In the genomic region with DNA sequence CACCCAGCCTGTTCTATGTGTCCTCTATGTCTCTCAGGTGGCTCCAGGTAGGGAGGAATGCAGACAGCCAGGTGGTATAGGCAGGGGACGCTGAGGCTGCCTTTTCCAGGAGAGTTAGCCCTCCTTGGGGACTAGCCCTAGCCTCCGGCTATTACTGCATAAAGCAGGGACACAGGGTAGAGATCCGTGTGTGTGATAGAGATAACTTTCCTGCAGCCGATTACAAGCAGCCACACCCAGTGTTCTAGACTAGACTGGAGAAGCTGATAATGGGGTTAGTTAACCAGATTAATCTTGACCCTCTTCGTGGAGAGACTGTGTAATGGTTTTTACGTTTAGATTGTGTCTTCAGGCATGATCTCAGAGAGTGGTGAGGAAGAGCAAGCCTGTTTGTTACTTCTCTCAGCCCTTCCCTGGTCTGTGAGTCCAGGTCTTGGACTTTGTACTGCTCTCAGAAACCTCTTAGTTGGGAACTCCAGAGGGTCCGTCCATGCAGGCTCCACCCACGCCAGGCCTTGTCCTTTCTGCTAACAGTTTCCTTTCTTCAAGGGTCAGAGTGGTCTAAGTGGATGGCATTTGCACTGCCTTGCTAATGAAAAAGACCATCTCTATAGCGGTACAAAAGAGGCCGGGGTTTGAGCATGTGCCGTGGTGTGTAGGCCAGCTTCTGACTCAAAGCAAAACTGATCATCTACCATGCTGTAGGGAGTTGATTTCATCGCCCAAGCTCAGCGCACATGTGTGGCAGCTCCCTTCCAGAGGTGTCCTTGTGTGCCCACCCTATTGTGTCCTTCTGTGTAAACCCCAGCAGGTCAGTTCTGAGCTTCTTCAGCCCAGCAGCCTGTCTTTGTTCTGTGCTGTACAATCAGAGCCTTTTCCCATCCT, we compare ENCODE assay signal across 11 mouse cellular contexts. TPM values are rescaled to one million over a fixed set of nuclear protein-coding genes. Genes with fewer than 3 reads are reported as not detected.
DNase-seq lines count a peak whose midpoint lies in the region; ATAC-seq and TF ChIP-seq lines count a peak whose summit lies in the region.
"Had no signal": no experiment of that assay in that cellular context is flagged by ENCODE, and none has a peak within 500 bp of the region (broad histone marks: within the 10 kb centered on the region; RNA-seq: fewer than 3 reads in every experiment).

No protein-coding gene starts in this region.

- TF ChIP-seq CTCF in G1E (IDR thresholded peaks at IDR 0.05; ENCODE audit: low read depth, low read length), result no peak

- 0 out of 2 replicates have a peak overlapping the region, but pooled peaks have one; percentile 17 for H3K9ac ChIP-seq in heart, embryonic 13.5 days
- H3K9ac ChIP-seq in liver, embryonic 16.5 days (ENCODE audit: low read depth, low read length), result no peak overlapping the region

- H3K36me3 ChIP-seq in heart, embryonic 13.5 days, result peaks cover 33% of the 10 kb centered on the region
- peaks cover 46% of the 10 kb centered on the region for H3K36me3 ChIP-seq in G1E (replicated peaks)
- H3K36me3 ChIP-seq in liver, embryonic 16.5 days (ENCODE audit: control insufficient read depth, insufficient read depth), result no peaks in the 10 kb centered on the region

- no peak overlapping the region for H3K4me3 ChIP-seq in heart, embryonic 13.5 days
- peak overlapping the region; percentile 46; the same call in 1 of the 2 replicates for H3K4me3 ChIP-seq in G1E (ENCODE audit: low read depth, low read length)
- no peak overlapping the region for H3K4me3 ChIP-seq in liver, embryonic 16.5 days (ENCODE audit: low read depth, low read length)

- no peaks in the 10 kb centered on the region for H3K27me3 ChIP-seq in heart, embryonic 13.5 days (replicated peaks)
- H3K27me3 ChIP-seq in G1E (ENCODE audit: insufficient read depth, low read length), result no peaks in the 10 kb centered on the region
- H3K27me3 ChIP-seq in liver, embryonic 16.5 days (ENCODE audit: control insufficient read depth, insufficient read depth, low read depth, low read length), result no peaks in the 10 kb centered on the region

- 68% methylated on average over 13 of the region's 13 CpGs for WGBS in heart, embryonic 13.5 days
- 42% methylated on average over 13 of the region's 13 CpGs for WGBS in liver, embryonic 16.5 days (ENCODE audit: insufficient replicate concordance)

- H3K4me1 ChIP-seq in heart, embryonic 13.5 days, result peaks cover 62% of the 10 kb centered on the region
- peaks cover 53% of the 10 kb centered on the region for H3K4me1 ChIP-seq in G1E (ENCODE audit: insufficient read depth, low read depth, low read length)
- H3K4me1 ChIP-seq in liver, embryonic 16.5 days (ENCODE audit: control insufficient read depth, low read depth, low read length), result peaks cover 37% of the 10 kb centered on the region

- ATAC-seq in heart, embryonic 13.5 days (ENCODE audit: extremely low read depth, insufficient number of reproducible peaks, low FRiP score, low TSS enrichment), result no peak
- peak; percentile 84 for ATAC-seq in G1E (ENCODE audit: extremely low read depth, insufficient number of reproducible peaks, low FRiP score, poor library complexity, severe bottlenecking)
- peak; percentile 28; the same call in 1 of the 2 replicates for ATAC-seq in liver, embryonic 16.5 days (ENCODE audit: low read depth)

- intact Hi-C loops in left cerebral cortex, postnatal 10 days (cut with DNase I), result no loop called here

- H3K9me3 ChIP-seq in heart, embryonic 13.5 days, result no peaks in the 10 kb centered on the region
- no peaks in the 10 kb centered on the region for H3K9me3 ChIP-seq in G1E (replicated peaks)
- no peaks in the 10 kb centered on the region for H3K9me3 ChIP-seq in liver, embryonic 16.5 days (replicated peaks; ENCODE audit: control insufficient read depth, low read length)

- H3K4me2 ChIP-seq in heart, embryonic 13.5 days, result peak overlapping the region; percentile 81
- H3K4me2 ChIP-seq in liver, embryonic 16.5 days (ENCODE audit: low read depth, low read length), result peak overlapping the region; percentile 14; the same call in 1 of the 2 replicates

- peak overlapping the region; percentile 54; the same call in 1 of the 2 replicates for H3K27ac ChIP-seq in heart, embryonic 13.5 days (replicated peaks)
- no peak overlapping the region for H3K27ac ChIP-seq in liver, embryonic 16.5 days (ENCODE audit: low read length)

- no peak for DNase-seq in heart, adult 18-20 months
- peak; percentile 34 for DNase-seq in G1E (ENCODE audit: low spot score)
- peak; percentile 19 for DNase-seq in kidney, postnatal 10 days
- DNase-seq in spleen, adult 18-20 months, result no peak
- no peak for DNase-seq in embryo, embryonic 10.5 days (ENCODE audit: low spot score)
- DNase-seq in left cerebral cortex, postnatal 10 days (ENCODE audit: extremely low spot score in 1 of 2, low spot score in 2 of 2), result no peak
- DNase-seq: gastrocnemius, postnatal 36 days; lung, adult 18-20 months; thymus, postnatal 14 days had no signal

RNA-seq across cellular contexts. Expression of a gene that starts 4.2 kb away (rescaled TPM):
- 27.8 and 29.6 TPM in 2 replicates for polyA plus RNA-seq in heart, embryonic 13.5 days (2015; fragmentation: Nextera tagmentation; extraction: Ambion mirVana)
- 10 to 100 TPM; 12.3 to 12.5 TPM for total RNA-seq in heart, adult 18-20 months (2021)
- total RNA-seq in G1E (2014; fragmentation: Nextera tagmentation), result 17.4 and 18.3 TPM in 2 replicates
- 14.4 and 14.9 TPM in 2 replicates for total RNA-seq in G1E (2017)
- 25.8 and 30.7 TPM in 2 replicates for polyA plus RNA-seq in G1E (2012)
- polyA plus RNA-seq in liver, embryonic 16.5 days (2015; fragmentation: Nextera tagmentation; extraction: Ambion mirVana), result 9.2 and 9.6 TPM in 2 replicates
- 10 to 100 TPM; 19.3 to 20.5 TPM for total RNA-seq in left cerebral cortex, postnatal 10 days (2021)

Comparison
In these comparisons a context has a peak if more than half of its experiments do, and no peak if none do; other contexts are left out.
1. DNase-seq: peak in G1E (single experiment) and kidney, postnatal 10 days (single experiment); none in heart, adult 18-20 months (0 of 2), spleen, adult 18-20 months (0 of 2), embryo, embryonic 10.5 days (single experiment) and left cerebral cortex, postnatal 10 days (0 of 2).